ENCODE assay signal across 31 mouse cellular contexts in the genomic region with DNA sequence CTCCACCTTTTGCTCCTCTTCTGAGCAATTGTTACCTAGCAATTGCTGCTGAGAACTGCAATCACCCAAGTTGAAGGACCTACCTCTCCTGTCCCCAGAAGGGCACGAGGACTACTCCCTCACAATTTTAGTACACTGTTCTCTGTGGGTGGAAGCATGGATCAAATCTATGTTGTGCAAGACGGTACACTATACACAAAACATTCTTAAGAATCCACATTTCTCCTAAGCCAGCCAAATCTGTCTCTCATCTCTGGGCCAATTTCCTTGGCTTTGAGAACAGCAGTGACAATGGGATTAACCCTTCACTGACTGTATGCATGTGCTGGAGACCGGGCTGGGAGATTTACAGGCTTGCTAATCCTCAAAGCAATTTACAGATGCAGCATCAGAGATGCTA.
DNase-seq lines count a peak whose midpoint lies in the region; ATAC-seq and TF ChIP-seq lines count a peak whose summit lies in the region.
"Had no signal": no experiment of that assay in that cellular context is flagged by ENCODE, and none has a peak within 500 bp of the region (broad histone marks: within the 10 kb centered on the region; RNA-seq: fewer than 3 reads in every experiment).

No protein-coding gene starts in this region.

- no peak overlapping the region for H3K4me2 ChIP-seq in heart, embryonic 13.5 days
- no peak overlapping the region for H3K4me2 ChIP-seq in lung, embryonic 16.5 days (ENCODE audit: low read depth, low read length)
- H3K4me2 ChIP-seq: embryonic facial prominence, embryonic 12.5 days; hindbrain, embryonic 15.5 days; limb, embryonic 12.5 days; liver, embryonic 15.5 days; midbrain, embryonic 12.5 days had no signal

- no peak for TF ChIP-seq CTCF in lung, adult 2 months (IDR thresholded peaks at IDR 0.05; ENCODE audit: insufficient read depth, low read length)
- no peak for TF ChIP-seq CTCF in olfactory bulb, adult 2 months (IDR thresholded peaks at IDR 0.05; ENCODE audit: insufficient read depth, low read depth, low read length)

- no peak overlapping the region for H3K4me3 ChIP-seq in heart, embryonic 13.5 days
- no peak overlapping the region for H3K4me3 ChIP-seq in lung, embryonic 16.5 days (ENCODE audit: low read length)
- no peak overlapping the region for H3K4me3 ChIP-seq in lung, adult 2 months (replicated peaks; ENCODE audit: extremely low read depth, low read depth, low read length)
- H3K4me3 ChIP-seq in olfactory bulb, adult 2 months (ENCODE audit: insufficient read depth, low read depth, low read length): no peak overlapping the region
- H3K4me3 ChIP-seq: embryonic facial prominence, embryonic 12.5 days; forebrain, embryonic 10.5 days; heart, embryonic 10.5 days; hindbrain, embryonic 15.5 days; layer of hippocampus, adult 2 months; left cerebral cortex, adult 2 months; limb, embryonic 12.5 days; liver, embryonic 15.5 days; megakaryocyte, embryonic 14.5 days; midbrain, embryonic 12.5 days had no signal

- H3K27ac ChIP-seq in heart, embryonic 13.5 days (replicated peaks): 0 out of 2 replicates have a peak overlapping the region, but pooled peaks have one; percentile 2
- peak overlapping the region; percentile 77 for H3K27ac ChIP-seq in lung, embryonic 16.5 days (ENCODE audit: low read length)
- peak overlapping the region; percentile 60; the same call in 1 of the 2 replicates for H3K27ac ChIP-seq in olfactory bulb, adult 2 months (ENCODE audit: insufficient read depth, low read depth, low read length)
- H3K27ac ChIP-seq: embryonic facial prominence, embryonic 12.5 days; forebrain, embryonic 10.5 days; hindbrain, embryonic 15.5 days; layer of hippocampus, adult 2 months; left cerebral cortex, adult 2 months; limb, embryonic 12.5 days; liver, embryonic 15.5 days; midbrain, embryonic 12.5 days had no signal

- peaks cover 38% of the 10 kb centered on the region for H3K4me1 ChIP-seq in heart, embryonic 13.5 days
- H3K4me1 ChIP-seq in lung, embryonic 16.5 days (replicated peaks; ENCODE audit: control insufficient read depth, insufficient read depth, low read length): peaks cover 9% of the 10 kb centered on the region; the same call in 1 of the 2 replicates
- H3K4me1 ChIP-seq in lung, adult 2 months (ENCODE audit: control insufficient read depth, insufficient read depth, low read length): no peaks in the 10 kb centered on the region
- peaks cover 8% of the 10 kb centered on the region; the same call in 1 of the 2 replicates for H3K4me1 ChIP-seq in olfactory bulb, adult 2 months (ENCODE audit: control insufficient read depth, insufficient read depth, low read length)
- H3K4me1 ChIP-seq: hindbrain, embryonic 15.5 days; liver, embryonic 15.5 days; megakaryocyte, embryonic 14.5 days; midbrain, embryonic 12.5 days had no signal

- ATAC-seq in heart, embryonic 13.5 days (ENCODE audit: extremely low read depth, insufficient number of reproducible peaks, low FRiP score, low TSS enrichment): no peak
- peak; percentile 89 for ATAC-seq in lung, embryonic 16.5 days (ENCODE audit: low read depth)
- ATAC-seq in cerebellum, adult (ENCODE audit: insufficient number of reproducible peaks, low FRiP score, low TSS enrichment): no peak
- ATAC-seq: CD4-positive, CD25-positive, alpha-beta regulatory T cell, adult 4 months; inflammation-experienced regulatory T-cells, adult 6 months had no signal

- DNase-seq in heart, postnatal 4 days: no peak
- DNase-seq in lung, adult 2 months: no peak
- DNase-seq in adipocyte (ENCODE audit: low spot score): peak; percentile 55
- DNase-seq: adrenal gland, adult 2 months; cerebellum, adult 11 months; cerebellum, adult 9-10 months; cerebellum, postnatal 36 days; gastrocnemius, postnatal 14 days; heart, adult 11 months; heart, postnatal 36 days; kidney, adult 11 months; kidney, postnatal 36 days; right cerebral cortex, adult 18-20 months; right cerebral cortex, postnatal 4 days; thymus, postnatal 4 days had no signal

- H3K27me3 ChIP-seq in heart, embryonic 13.5 days (replicated peaks): no peaks in the 10 kb centered on the region
- no peaks in the 10 kb centered on the region for H3K27me3 ChIP-seq in lung, embryonic 16.5 days (ENCODE audit: control insufficient read depth, insufficient read depth, low read depth, low read length)
- H3K27me3 ChIP-seq: embryonic facial prominence, embryonic 12.5 days; hindbrain, embryonic 15.5 days; limb, embryonic 12.5 days; liver, embryonic 15.5 days; megakaryocyte, embryonic 14.5 days; midbrain, embryonic 12.5 days had no signal

- no peaks in the 10 kb centered on the region for H3K9me3 ChIP-seq in heart, embryonic 13.5 days
- peaks cover 2% of the 10 kb centered on the region; the same call in 1 of the 2 replicates for H3K9me3 ChIP-seq in lung, embryonic 16.5 days (ENCODE audit: control insufficient read depth, low read length)
- H3K9me3 ChIP-seq: embryonic facial prominence, embryonic 12.5 days; forebrain, embryonic 10.5 days; heart, embryonic 10.5 days; hindbrain, embryonic 15.5 days; limb, embryonic 12.5 days; liver, embryonic 15.5 days; midbrain, embryonic 12.5 days had no signal

- no peak overlapping the region for H3K9ac ChIP-seq in heart, embryonic 13.5 days
- H3K9ac ChIP-seq in lung, embryonic 16.5 days (ENCODE audit: low read length): no peak overlapping the region
- H3K9ac ChIP-seq: embryonic facial prominence, embryonic 12.5 days; hindbrain, embryonic 15.5 days; limb, embryonic 12.5 days; liver, embryonic 15.5 days; midbrain, embryonic 12.5 days had no signal

- H3K36me3 ChIP-seq in heart, embryonic 13.5 days: peaks cover 34% of the 10 kb centered on the region
- H3K36me3 ChIP-seq in lung, embryonic 16.5 days (ENCODE audit: control insufficient read depth, insufficient read depth, low read length): no peaks in the 10 kb centered on the region
- H3K36me3 ChIP-seq: embryonic facial prominence, embryonic 12.5 days; hindbrain, embryonic 15.5 days; limb, embryonic 12.5 days; liver, embryonic 15.5 days; midbrain, embryonic 12.5 days had no signal

- TF ChIP-seq POLR2A in lung, adult 2 months (IDR thresholded peaks at IDR 0.05; ENCODE audit: borderline replicate concordance, extremely low read depth, low read depth, low read length): no peak
- no peak for TF ChIP-seq POLR2A in olfactory bulb, adult 2 months (IDR thresholded peaks at IDR 0.05; ENCODE audit: insufficient read depth, low read depth, low read length)

- WGBS in heart, embryonic 13.5 days: 63% methylated on average over 3 of the region's 3 CpGs
- 30% methylated on average over 3 of the region's 3 CpGs for WGBS in lung, embryonic 16.5 days
- 39% methylated on average over 3 of the region's 3 CpGs for WGBS in lung, adult 2 months
- 30% methylated on average over 3 of the region's 3 CpGs for WGBS in olfactory bulb, adult 2 months

Comparison
In these comparisons a context has a peak if more than half of its experiments do, and no peak if none do; other contexts are left out.
1. H3K27ac ChIP-seq: peak in every context shown above with its lines; median percentile 77 in lung, embryonic 16.5 days; 60 in olfactory bulb, adult 2 months; 2 in heart, embryonic 13.5 days.